Mouse (Mus musculus) MEL (cell line): ENCODE measurements around the gene Olfr11.

Experiments
- CHD2 ChIP-seq: IDR thresholded peaks from 2 replicates; pipeline ENCODE4 v1.6.1; 2011; ENCODE audit warnings: low read length, improper control_type of control experiment
- CTCF ChIP-seq, 3 experiments: IDR thresholded peaks in 2 of 3; conservative IDR thresholded peaks in 1 of 3; 2 replicates each; pipeline ENCODE4 v1.5.1; 2011 to 2012; ENCODE audit warnings: low read length in 3 of 3, low read depth in 2 of 3, mild to moderate bottlenecking in 2 of 3, improper control_type of control experiment in 1 of 3, inconsistent platforms in 1 of 3, mixed read lengths in 1 of 3, moderate library complexity in 1 of 3; ENCODE audit not compliant: control insufficient read depth in 1 of 3, insufficient read depth in 1 of 3, poor library complexity in 1 of 3, severe bottlenecking in 1 of 3
- E2F4 ChIP-seq: IDR thresholded peaks from 2 replicates; pipeline ENCODE4 v1.6.1; 2011; ENCODE audit warnings: low read depth, low read length, improper control_type of control experiment, borderline replicate concordance
- EP300 ChIP-seq, 2 experiments: IDR thresholded peaks; 2 replicates each; pipeline ENCODE4 v1.6.1; 2011; ENCODE audit warnings: improper control_type of control experiment in 2 of 2, low read length in 2 of 2, low read depth in 1 of 2, mild to moderate bottlenecking in 1 of 2
- ETS1 ChIP-seq: IDR thresholded peaks from 2 replicates; pipeline ENCODE4 v1.6.1; 2012; ENCODE audit warnings: low read depth, mild to moderate bottlenecking, inconsistent platforms, low read length, improper control_type of control experiment, moderate library complexity
- GATA1 ChIP-seq: IDR thresholded peaks from 2 replicates; pipeline ENCODE4 v1.6.1; 2011; ENCODE audit warnings: low read depth, low read length, improper control_type of control experiment
- MAZ ChIP-seq: IDR thresholded peaks from 2 replicates; pipeline ENCODE4 v1.6.1; 2012; ENCODE audit warnings: low read depth, mild to moderate bottlenecking, inconsistent platforms, low read length, improper control_type of control experiment
- MEF2A ChIP-seq: IDR thresholded peaks from 2 replicates; pipeline ENCODE4 v1.6.1; 2014; ENCODE audit warnings: low read depth, mild to moderate bottlenecking, inconsistent platforms, low read length, improper control_type of control experiment; ENCODE audit not compliant: poor library complexity, insufficient replicate concordance, severe bottlenecking; ENCODE audit errors: extremely low read depth
- NRF1 ChIP-seq: IDR thresholded peaks from 2 replicates; pipeline ENCODE4 v1.6.1; 2014; ENCODE audit warnings: low read depth, mild to moderate bottlenecking, inconsistent platforms, low read length, improper control_type of control experiment, moderate library complexity; ENCODE audit not compliant: poor library complexity, insufficient read depth, severe bottlenecking
- POLR2A ChIP-seq, 2 experiments: IDR thresholded peaks; 2 replicates each; pipeline ENCODE4 v1.6.1; 2011 to 2012; ENCODE audit warnings: low read length in 2 of 2, mild to moderate bottlenecking in 2 of 2, control low read depth in 1 of 2, improper control_type of control experiment in 1 of 2, low read depth in 1 of 2, moderate library complexity in 1 of 2; ENCODE audit not compliant: control insufficient read depth in 1 of 2, insufficient read depth in 1 of 2, poor library complexity in 1 of 2
- SMC3 ChIP-seq: IDR thresholded peaks from 2 replicates; pipeline ENCODE4 v1.6.1; 2011; ENCODE audit warnings: low read depth, low read length, improper control_type of control experiment
- USF1 ChIP-seq: IDR thresholded peaks from 2 replicates; pipeline ENCODE4 v1.6.1; 2014; ENCODE audit warnings: low read depth, mild to moderate bottlenecking, inconsistent platforms, low read length, improper control_type of control experiment, moderate library complexity
- USF2 ChIP-seq, 2 experiments: IDR thresholded peaks; 2 replicates each; pipeline ENCODE4 v1.6.1; 2011 to 2012; ENCODE audit warnings: improper control_type of control experiment in 2 of 2, low read length in 2 of 2, borderline replicate concordance in 1 of 2, inconsistent platforms in 1 of 2, low read depth in 1 of 2, mild to moderate bottlenecking in 1 of 2; ENCODE audit not compliant: insufficient read depth in 1 of 2
- ZMIZ1 ChIP-seq: IDR thresholded peaks from 2 replicates; pipeline ENCODE4 v1.6.1; 2012; ENCODE audit warnings: low read depth, mild to moderate bottlenecking, inconsistent platforms, low read length, improper control_type of control experiment, moderate library complexity

- TF ChIP-seq NRF1, result no peak
- no peak for TF ChIP-seq ETS1
- TF ChIP-seq EP300 (IDR thresholded peaks at IDR 0.05; ENCODE audit: low read depth in 1 of 2, low read length in 2 of 2), result no peak
- no peak for TF ChIP-seq ZMIZ1
- TF ChIP-seq SMC3, result no peak
- no peak for TF ChIP-seq CHD2
- TF ChIP-seq USF1, result no peak
- TF ChIP-seq E2F4, result no peak
- no peak for TF ChIP-seq POLR2A (IDR thresholded peaks at IDR 0.05; ENCODE audit: control insufficient read depth in 1 of 2, insufficient read depth in 1 of 2, low read depth in 1 of 2, low read length in 2 of 2, poor library complexity in 1 of 2)
- no peak for TF ChIP-seq CTCF (IDR thresholded peaks at IDR 0.05 in 2 of 3, conservative IDR thresholded peaks at IDR 0.05 in 1 of 3; ENCODE audit: control insufficient read depth in 1 of 3, insufficient read depth in 1 of 3, low read depth in 2 of 3, low read length in 3 of 3, poor library complexity in 1 of 3, severe bottlenecking in 1 of 3)
- no peak for TF ChIP-seq GATA1
- no peak for TF ChIP-seq MEF2A
- TF ChIP-seq USF2 (IDR thresholded peaks at IDR 0.05; ENCODE audit: borderline replicate concordance in 1 of 2, insufficient read depth in 1 of 2, low read depth in 1 of 2, low read length in 2 of 2), result no peak
- no peak for TF ChIP-seq MAZ
These were observed at the start of gene Olfr11 for GRCm38 (mm10) chr13:21642418-21642817.
